Mouse (Mus musculus) MEL (cell line): ENCODE measurements at regions not wholly inside any gene's neighbourhood (a gene's known extent, or its start where the extent isn't known, plus 50 kb on each side); places are given as distances from the start of the nearest gene placed in this dataset.

Source experiments
- DNase-seq: peaks from one replicate; pipeline ENCODE4 v3.0.0; 2011; ENCODE audit warnings: low read depth, low spot score
- H3K27ac ChIP-seq: 2 replicates; pipeline ENCODE4 v1.5.1; 2012; ENCODE audit warnings: low read depth, mild to moderate bottlenecking, control low read depth, low read length, moderate library complexity; ENCODE audit not compliant: control insufficient read depth
- H3K27me3 ChIP-seq, 2 experiments: fragments of 150-350 bp in 1 of 2; sonication (generic) in 1 of 2; 2 replicates each; pipeline ENCODE4 v1.6.1; 2012; ENCODE audit warnings: low read length in 2 of 2, mild to moderate bottlenecking in 2 of 2, improper control_type of control experiment in 1 of 2, moderate library complexity in 1 of 2; ENCODE audit not compliant: insufficient read depth in 2 of 2, control insufficient read depth in 1 of 2
- H3K36me3 ChIP-seq, 2 experiments: 2 replicates each; pipeline ENCODE4 v1.6.1; 2012 to 2014; ENCODE audit warnings: low read length in 2 of 2, improper control_type of control experiment in 1 of 2, inconsistent platforms in 1 of 2, mild to moderate bottlenecking in 1 of 2; ENCODE audit not compliant: insufficient read depth in 2 of 2, control insufficient read depth in 1 of 2
- H3K4me1 ChIP-seq, 2 experiments: fragments of 150-350 bp in 1 of 2; sonication (generic) in 1 of 2; 2 replicates each; pipeline ENCODE4 v1.6.1; 2012; ENCODE audit warnings: low read length in 2 of 2, improper control_type of control experiment in 1 of 2, mild to moderate bottlenecking in 1 of 2; ENCODE audit not compliant: insufficient read depth in 2 of 2, control insufficient read depth in 1 of 2
- H3K4me3 ChIP-seq, 2 experiments: fragments of 150-350 bp in 1 of 2; sonication (generic) in 1 of 2; 2 replicates each; pipeline ENCODE4 v1.5.1; 2012; ENCODE audit warnings: low read depth in 2 of 2, low read length in 2 of 2, mild to moderate bottlenecking in 2 of 2, moderate library complexity in 2 of 2, control low read depth in 1 of 2, improper control_type of control experiment in 1 of 2; ENCODE audit not compliant: control insufficient read depth in 1 of 2, insufficient read depth in 1 of 2
- H3K79me2 ChIP-seq: 2 replicates; pipeline ENCODE4 v1.6.1; 2012; ENCODE audit warnings: mild to moderate bottlenecking, low read length, moderate library complexity; ENCODE audit not compliant: control insufficient read depth, poor library complexity, insufficient read depth
- H3K9ac ChIP-seq: 2 replicates; pipeline ENCODE4 v1.6.1; 2012; ENCODE audit warnings: low read depth, mild to moderate bottlenecking, control low read depth, low read length, moderate library complexity; ENCODE audit not compliant: control insufficient read depth, poor library complexity, severe bottlenecking
- H3K9me3 ChIP-seq: fragments of 150-350 bp; sonication (generic); replicated peaks from 2 replicates; pipeline ENCODE4 v1.6.1; 2012; ENCODE audit warnings: mild to moderate bottlenecking, low read length, improper control_type of control experiment, moderate library complexity; ENCODE audit not compliant: insufficient read depth
- CHD1 ChIP-seq: IDR thresholded peaks from 2 replicates; pipeline ENCODE4 v1.6.1; 2012; ENCODE audit warnings: low read depth, mild to moderate bottlenecking, inconsistent platforms, low read length, improper control_type of control experiment
- CTCF ChIP-seq, 3 experiments: IDR thresholded peaks in 2 of 3; conservative IDR thresholded peaks in 1 of 3; 2 replicates each; pipeline ENCODE4 v1.5.1; 2011 to 2012; ENCODE audit warnings: low read length in 3 of 3, low read depth in 2 of 3, mild to moderate bottlenecking in 2 of 3, improper control_type of control experiment in 1 of 3, inconsistent platforms in 1 of 3, mixed read lengths in 1 of 3, moderate library complexity in 1 of 3; ENCODE audit not compliant: control insufficient read depth in 1 of 3, insufficient read depth in 1 of 3, poor library complexity in 1 of 3, severe bottlenecking in 1 of 3
- E2F4 ChIP-seq: IDR thresholded peaks from 2 replicates; pipeline ENCODE4 v1.6.1; 2011; ENCODE audit warnings: low read depth, low read length, improper control_type of control experiment, borderline replicate concordance
- ELF1 ChIP-seq: IDR thresholded peaks from 2 replicates; pipeline ENCODE4 v1.6.1; 2014; ENCODE audit warnings: low read depth, mild to moderate bottlenecking, inconsistent platforms, low read length, improper control_type of control experiment, moderate library complexity
- EP300 ChIP-seq, 2 experiments: IDR thresholded peaks; 2 replicates each; pipeline ENCODE4 v1.6.1; 2011; ENCODE audit warnings: improper control_type of control experiment in 2 of 2, low read length in 2 of 2, low read depth in 1 of 2, mild to moderate bottlenecking in 1 of 2
- ETS1 ChIP-seq: IDR thresholded peaks from 2 replicates; pipeline ENCODE4 v1.6.1; 2012; ENCODE audit warnings: low read depth, mild to moderate bottlenecking, inconsistent platforms, low read length, improper control_type of control experiment, moderate library complexity
- GABPA ChIP-seq: IDR thresholded peaks from 2 replicates; pipeline ENCODE4 v1.6.1; 2012; ENCODE audit warnings: low read depth, mild to moderate bottlenecking, inconsistent platforms, low read length, improper control_type of control experiment, moderate library complexity
- HCFC1 ChIP-seq: IDR thresholded peaks from 2 replicates; pipeline ENCODE4 v1.6.1; 2012; ENCODE audit warnings: low read depth, mild to moderate bottlenecking, inconsistent platforms, low read length, improper control_type of control experiment, moderate library complexity
- JUND ChIP-seq: IDR thresholded peaks from 2 replicates; pipeline ENCODE4 v1.6.1; 2011; ENCODE audit warnings: low read depth, mild to moderate bottlenecking, improper control_type of control experiment, low read length
- KAT2A ChIP-seq: conservative IDR thresholded peaks from 2 replicates; pipeline ENCODE4 v1.6.1; 2012; ENCODE audit warnings: low read depth, low read length, improper control_type of control experiment, inconsistent platforms
- MAX ChIP-seq: IDR thresholded peaks from 2 replicates; pipeline ENCODE4 v1.6.1; 2011; ENCODE audit warnings: low read length, improper control_type of control experiment
- MAZ ChIP-seq: IDR thresholded peaks from 2 replicates; pipeline ENCODE4 v1.6.1; 2012; ENCODE audit warnings: low read depth, mild to moderate bottlenecking, inconsistent platforms, low read length, improper control_type of control experiment
- MEF2A ChIP-seq: IDR thresholded peaks from 2 replicates; pipeline ENCODE4 v1.6.1; 2014; ENCODE audit warnings: low read depth, mild to moderate bottlenecking, inconsistent platforms, low read length, improper control_type of control experiment; ENCODE audit not compliant: poor library complexity, insufficient replicate concordance, severe bottlenecking; ENCODE audit errors: extremely low read depth
- MXI1 ChIP-seq: IDR thresholded peaks from 2 replicates; pipeline ENCODE4 v1.6.1; 2011; ENCODE audit warnings: mild to moderate bottlenecking, low read depth, low read length, improper control_type of control experiment
- MYB ChIP-seq: IDR thresholded peaks from 2 replicates; pipeline ENCODE4 v1.6.1; 2011; ENCODE audit warnings: mild to moderate bottlenecking, low read depth, low read length, improper control_type of control experiment
- NELFE ChIP-seq: IDR thresholded peaks from 2 replicates; pipeline ENCODE4 v1.6.1; 2011; ENCODE audit warnings: low read depth, low read length, improper control_type of control experiment
- POLR2AphosphoS5 ChIP-seq: IDR thresholded peaks from 2 replicates; pipeline ENCODE4 v1.6.1; 2012; ENCODE audit warnings: low read depth, borderline replicate concordance, mild to moderate bottlenecking, inconsistent platforms, low read length, moderate library complexity, mixed read lengths
- SIN3A ChIP-seq: IDR thresholded peaks from 2 replicates; pipeline ENCODE4 v1.6.1; 2012; ENCODE audit warnings: low read length, improper control_type of control experiment, inconsistent platforms
- TAL1 ChIP-seq: IDR thresholded peaks from 2 replicates; pipeline ENCODE4 v1.6.1; 2012; ENCODE audit warnings: mild to moderate bottlenecking, inconsistent platforms, low read length, moderate library complexity, mixed read lengths
- TBP ChIP-seq: IDR thresholded peaks from 2 replicates; pipeline ENCODE4 v1.8.0; 2011; ENCODE audit warnings: low read depth, low read length, improper control_type of control experiment
- UBTF ChIP-seq: IDR thresholded peaks from 2 replicates; pipeline ENCODE4 v1.6.1; 2012; ENCODE audit warnings: low read depth, mild to moderate bottlenecking, inconsistent platforms, low read length, improper control_type of control experiment, moderate library complexity, borderline replicate concordance; ENCODE audit not compliant: insufficient read depth
- USF2 ChIP-seq, 2 experiments: IDR thresholded peaks; 2 replicates each; pipeline ENCODE4 v1.6.1; 2011 to 2012; ENCODE audit warnings: improper control_type of control experiment in 2 of 2, low read length in 2 of 2, borderline replicate concordance in 1 of 2, inconsistent platforms in 1 of 2, low read depth in 1 of 2, mild to moderate bottlenecking in 1 of 2; ENCODE audit not compliant: insufficient read depth in 1 of 2
- ZMIZ1 ChIP-seq: IDR thresholded peaks from 2 replicates; pipeline ENCODE4 v1.6.1; 2012; ENCODE audit warnings: low read depth, mild to moderate bottlenecking, inconsistent platforms, low read length, improper control_type of control experiment, moderate library complexity

DNA sequence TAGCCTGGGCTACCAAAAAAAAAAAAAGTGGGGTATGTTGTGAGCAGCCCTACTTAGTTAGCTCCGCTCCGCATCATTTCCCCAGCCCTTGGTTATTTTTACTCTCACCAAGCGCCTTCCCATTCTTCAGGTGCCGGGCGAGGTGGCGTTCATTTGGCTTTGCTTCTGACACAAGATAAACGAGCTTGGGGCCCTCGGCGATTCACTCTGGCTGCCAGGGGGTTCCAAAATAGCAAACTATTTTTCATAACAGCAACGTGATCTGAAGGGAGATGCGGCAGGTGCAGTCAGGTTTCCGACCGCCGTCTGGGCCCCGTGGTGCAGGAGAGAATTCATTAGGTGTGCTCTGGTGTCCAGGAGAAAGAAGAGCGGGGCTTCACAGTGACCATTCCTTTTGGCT lies 403.6 kb upstream of the Rora start:
- no peak overlapping the region for H3K4me3 ChIP-seq
- H3K27ac ChIP-seq = no peak overlapping the region
- no peak for TF ChIP-seq ELF1
- no peak for TF ChIP-seq ZMIZ1
- no peak for TF ChIP-seq POLR2AphosphoS5
- TF ChIP-seq MXI1 = no peak
- TF ChIP-seq ETS1 = no peak
- TF ChIP-seq JUND = no peak
- no peak for TF ChIP-seq USF2 (IDR thresholded peaks at IDR 0.05; ENCODE audit: borderline replicate concordance in 1 of 2, insufficient read depth in 1 of 2, low read depth in 1 of 2, low read length in 2 of 2)
- no peak for TF ChIP-seq E2F4
- no peak for TF ChIP-seq TAL1
- no peak for TF ChIP-seq NELFE
- no peak for TF ChIP-seq MYB
- no peak for TF ChIP-seq SIN3A
- no peak for TF ChIP-seq HCFC1
- TF ChIP-seq EP300 (IDR thresholded peaks at IDR 0.05; ENCODE audit: low read depth in 1 of 2, low read length in 2 of 2) = no peak
- no peak for TF ChIP-seq GABPA
- TF ChIP-seq CTCF (IDR thresholded peaks at IDR 0.05 in 2 of 3, conservative IDR thresholded peaks at IDR 0.05 in 1 of 3; ENCODE audit: control insufficient read depth in 1 of 3, insufficient read depth in 1 of 3, low read depth in 2 of 3, low read length in 3 of 3, poor library complexity in 1 of 3, severe bottlenecking in 1 of 3) = no peak
- TF ChIP-seq KAT2A = no peak
- no peaks in the 10 kb centered on the region for H3K9me3 ChIP-seq
- H3K4me1 ChIP-seq = no peaks in the 10 kb centered on the region
- no peak overlapping the region for H3K9ac ChIP-seq
- no peaks in the 10 kb centered on the region for H3K79me2 ChIP-seq
- DNase-seq = no peak
- H3K36me3 ChIP-seq = no peaks in the 10 kb centered on the region
- no peaks in the 10 kb centered on the region for H3K27me3 ChIP-seq

DNA sequence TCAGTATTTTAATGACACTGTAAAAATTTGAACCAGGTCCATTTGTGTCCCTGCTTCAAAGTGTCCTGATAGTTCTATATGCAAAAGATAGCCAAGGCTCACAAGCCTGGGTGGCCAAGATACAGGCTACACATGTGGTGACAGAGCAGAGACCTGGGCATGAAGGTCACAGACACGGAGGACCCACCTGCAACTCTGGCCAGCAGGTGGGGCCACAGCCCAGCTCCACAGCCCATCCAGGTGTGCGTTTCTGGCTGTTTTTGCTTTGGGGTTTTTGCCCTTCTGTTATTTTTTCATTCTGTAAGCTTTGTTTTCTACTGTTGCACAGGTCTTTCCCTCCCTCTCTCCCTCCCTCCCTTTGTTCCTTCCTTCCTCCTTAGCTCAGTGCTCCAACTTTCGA lies 399.4 kb upstream of the Rora start:
- no peaks in the 10 kb centered on the region for H3K9me3 ChIP-seq
- TF ChIP-seq CHD1 (no peak), JUND (no peak), TAL1 (no peak), E2F4 (no peak), GABPA (no peak), ELF1 (no peak), TBP (no peak), ZMIZ1 (no peak), MAZ (no peak), MEF2A (no peak), CTCF (IDR thresholded peaks at IDR 0.05 in 2 of 3, conservative IDR thresholded peaks at IDR 0.05 in 1 of 3; ENCODE audit: control insufficient read depth in 1 of 3, insufficient read depth in 1 of 3, low read depth in 2 of 3, low read length in 3 of 3, poor library complexity in 1 of 3, severe bottlenecking in 1 of 3) (no peak), MAX (no peak), UBTF (no peak), ETS1 (no peak), MXI1 (no peak), HCFC1 (no peak), MYB (no peak)
- no peaks in the 10 kb centered on the region for H3K4me1 ChIP-seq
- H3K27ac ChIP-seq = no peak overlapping the region
- no peak overlapping the region for H3K9ac ChIP-seq
- no peaks in the 10 kb centered on the region for H3K27me3 ChIP-seq
- H3K36me3 ChIP-seq = no peaks in the 10 kb centered on the region
- H3K4me3 ChIP-seq = no peak overlapping the region
- H3K79me2 ChIP-seq = no peaks in the 10 kb centered on the region
- no peak for DNase-seq
